Mouse (Mus musculus): ENCODE results near the gene Rpusd1. TPM values are rescaled to one million over a fixed set of nuclear protein-coding genes. Genes with fewer than 3 reads are reported as not detected.
A peak's percentile ranks its signal among the peaks of the same experiment; 100 is the strongest.

The Rpusd1 gene
- polyA plus RNA-seq, 1 experiment from 2014 or later, result 17.5 TPM

GRCm38 (mm10) chr17:25709994-25710393 is 17.5 kb upstream of the Rpusd1 start:
- WGBS, result 94% methylated on average over 2 of the region's 2 CpGs
- H3K4me1 ChIP-seq (ENCODE audit: control insufficient read depth, insufficient read depth, low read length), result no peaks in the 10 kb centered on the region
- no peak overlapping the region for H3K9ac ChIP-seq (ENCODE audit: low read length)
- H3K4me3 ChIP-seq (replicated peaks; ENCODE audit: low read length), result no peak overlapping the region
- no peaks in the 10 kb centered on the region for H3K27me3 ChIP-seq (ENCODE audit: control insufficient read depth, insufficient read depth, low read length)
- H3K36me3 ChIP-seq (ENCODE audit: control insufficient read depth, insufficient read depth, low read length), result no peaks in the 10 kb centered on the region
- H3K27ac ChIP-seq (ENCODE audit: low read length), result no peak overlapping the region
- no peak overlapping the region for H3K4me2 ChIP-seq (ENCODE audit: low read depth, low read length)
- no peaks in the 10 kb centered on the region for H3K9me3 ChIP-seq (replicated peaks; ENCODE audit: control insufficient read depth, low read length)
- ATAC-seq (ENCODE audit: insufficient read depth, low FRiP score), result no peak

- Histone ChIP-seq H3K4me1 (ENCODE audit: control insufficient read depth, insufficient read depth, low read length) (no peaks in the 10 kb centered on the region), H3K27ac (ENCODE audit: low read length) (no peak overlapping the region), H3K9me3 (replicated peaks; ENCODE audit: control insufficient read depth, low read length) (no peaks in the 10 kb centered on the region), H3K9ac (ENCODE audit: low read length) (no peak overlapping the region), H3K36me3 (ENCODE audit: control insufficient read depth, insufficient read depth, low read length) (no peaks in the 10 kb centered on the region), H3K4me2 (ENCODE audit: low read depth, low read length) (no peak overlapping the region), H3K27me3 (ENCODE audit: control insufficient read depth, insufficient read depth, low read length) (no peaks in the 10 kb centered on the region), H3K4me3 (replicated peaks; ENCODE audit: low read length) (no peak overlapping the region)
- 81% methylated on average over 4 of the region's 4 CpGs for WGBS
- no peak for ATAC-seq (ENCODE audit: insufficient read depth, low FRiP score)
Measured at GRCm38 (mm10) chr17:25711136-25711535, 16.3 kb upstream of the Rpusd1 start.

GRCm38 (mm10) chr17:25715627-25716026 is 11.8 kb upstream of the Rpusd1 start:
- ATAC-seq (ENCODE audit: insufficient read depth, low FRiP score), result no peak
- no peak overlapping the region for H3K27ac ChIP-seq (ENCODE audit: low read length)
- H3K9ac ChIP-seq (ENCODE audit: low read length), result no peak overlapping the region
- H3K9me3 ChIP-seq (replicated peaks; ENCODE audit: control insufficient read depth, low read length), result no peaks in the 10 kb centered on the region
- WGBS, result 51% methylated on average over 3 of the region's 3 CpGs
- no peak overlapping the region for H3K4me3 ChIP-seq (replicated peaks; ENCODE audit: low read length)
- peaks cover 7% of the 10 kb centered on the region; the same call in 1 of the 2 replicates for H3K4me1 ChIP-seq (ENCODE audit: control insufficient read depth, insufficient read depth, low read length)
- 0 out of 2 replicates have a peak, but pooled peaks cover 3% of the 10 kb centered on the region for H3K36me3 ChIP-seq (ENCODE audit: control insufficient read depth, insufficient read depth, low read length)
- no peak overlapping the region for H3K4me2 ChIP-seq (ENCODE audit: low read depth, low read length)
- H3K27me3 ChIP-seq (ENCODE audit: control insufficient read depth, insufficient read depth, low read length), result peaks cover 10% of the 10 kb centered on the region

GRCm38 (mm10) chr17:25716130-25716529 is 11.3 kb upstream of the Rpusd1 start:
- Histone ChIP-seq H3K4me3 (replicated peaks; ENCODE audit: low read length) (no peak overlapping the region), H3K9ac (ENCODE audit: low read length) (no peak overlapping the region), H3K27ac (ENCODE audit: low read length) (no peak overlapping the region), H3K4me1 (ENCODE audit: control insufficient read depth, insufficient read depth, low read length) (peaks cover 7% of the 10 kb centered on the region; the same call in 1 of the 2 replicates), H3K36me3 (ENCODE audit: control insufficient read depth, insufficient read depth, low read length) (0 out of 2 replicates have a peak, but pooled peaks cover 3% of the 10 kb centered on the region), H3K27me3 (ENCODE audit: control insufficient read depth, insufficient read depth, low read length) (peaks cover 10% of the 10 kb centered on the region), H3K4me2 (ENCODE audit: low read depth, low read length) (no peak overlapping the region), H3K9me3 (replicated peaks; ENCODE audit: control insufficient read depth, low read length) (no peaks in the 10 kb centered on the region)
- 8% methylated on average over 6 of the region's 6 CpGs for WGBS
- no peak for ATAC-seq (ENCODE audit: insufficient read depth, low FRiP score)

GRCm38 (mm10) chr17:25716711-25717637 is 10.5 kb upstream of the Rpusd1 start, which contains the start of gene Gng13:
Gene Gng13, plus strand, starts transcription at chr17:25717171.
- ATAC-seq (ENCODE audit: insufficient read depth, low FRiP score), result peak; percentile 30; the same call in 1 of the 2 replicates
- Histone ChIP-seq H3K4me3 (replicated peaks; ENCODE audit: low read length) (peak within 1 kb of the TSS; percentile 38), H3K27ac (ENCODE audit: low read length) (no peak within 1 kb of the TSS), H3K4me1 (ENCODE audit: control insufficient read depth, insufficient read depth, low read length) (peaks cover 7% of the 10 kb centered on the region; the same call in 1 of the 2 replicates), H3K9ac (ENCODE audit: low read length) (peak within 1 kb of the TSS; percentile 67), H3K4me2 (ENCODE audit: low read depth, low read length) (peak within 1 kb of the TSS; percentile 78), H3K27me3 (ENCODE audit: control insufficient read depth, insufficient read depth, low read length) (peaks cover 10% of the 10 kb centered on the region), H3K9me3 (replicated peaks; ENCODE audit: control insufficient read depth, low read length) (no peaks in the 10 kb centered on the region), H3K36me3 (ENCODE audit: control insufficient read depth, insufficient read depth, low read length) (0 out of 2 replicates have a peak, but pooled peaks cover 3% of the 10 kb centered on the region)
- 2% methylated on average over 45 of the region's 45 CpGs for WGBS

GRCm38 (mm10) chr17:25717691-25718090 is 9.8 kb upstream of the Rpusd1 start:
- no peaks in the 10 kb centered on the region for H3K9me3 ChIP-seq (replicated peaks; ENCODE audit: control insufficient read depth, low read length)
- 0 out of 2 replicates have a peak, but pooled peaks cover 7% of the 10 kb centered on the region for H3K36me3 ChIP-seq (ENCODE audit: control insufficient read depth, insufficient read depth, low read length)
- no peak overlapping the region for H3K27ac ChIP-seq (ENCODE audit: low read length)
- H3K4me1 ChIP-seq (ENCODE audit: control insufficient read depth, insufficient read depth, low read length), result peaks cover 7% of the 10 kb centered on the region; the same call in 1 of the 2 replicates
- H3K4me2 ChIP-seq (ENCODE audit: low read depth, low read length), result peak overlapping the region; percentile 78
- peaks cover 10% of the 10 kb centered on the region for H3K27me3 ChIP-seq (ENCODE audit: control insufficient read depth, insufficient read depth, low read length)
- ATAC-seq (ENCODE audit: insufficient read depth, low FRiP score), result no peak
- H3K4me3 ChIP-seq (replicated peaks; ENCODE audit: low read length), result peak overlapping the region; percentile 38
- 14% methylated on average over 6 of the region's 6 CpGs for WGBS
- H3K9ac ChIP-seq (ENCODE audit: low read length), result peak overlapping the region; percentile 67

- H3K9ac ChIP-seq (ENCODE audit: low read length), result no peak overlapping the region
- H3K4me3 ChIP-seq (replicated peaks; ENCODE audit: low read length), result no peak overlapping the region
- 0 out of 2 replicates have a peak, but pooled peaks cover 8% of the 10 kb centered on the region for H3K36me3 ChIP-seq (ENCODE audit: control insufficient read depth, insufficient read depth, low read length)
- no peak overlapping the region for H3K27ac ChIP-seq (ENCODE audit: low read length)
- H3K4me1 ChIP-seq (ENCODE audit: control insufficient read depth, insufficient read depth, low read length), result peaks cover 11% of the 10 kb centered on the region; the same call in 1 of the 2 replicates
- 90% methylated on average over 5 of the region's 5 CpGs for WGBS
- H3K9me3 ChIP-seq (replicated peaks; ENCODE audit: control insufficient read depth, low read length), result no peaks in the 10 kb centered on the region
- no peak overlapping the region for H3K4me2 ChIP-seq (ENCODE audit: low read depth, low read length)
- peaks cover 10% of the 10 kb centered on the region for H3K27me3 ChIP-seq (ENCODE audit: control insufficient read depth, insufficient read depth, low read length)
- ATAC-seq (ENCODE audit: insufficient read depth, low FRiP score), result no peak
Measured at GRCm38 (mm10) chr17:25721476-25721875, 6.0 kb upstream of the Rpusd1 start.

- Histone ChIP-seq H3K36me3 (ENCODE audit: control insufficient read depth, insufficient read depth, low read length) (0 out of 2 replicates have a peak, but pooled peaks cover 8% of the 10 kb centered on the region), H3K27ac (ENCODE audit: low read length) (no peak overlapping the region), H3K4me3 (replicated peaks; ENCODE audit: low read length) (no peak overlapping the region), H3K4me2 (ENCODE audit: low read depth, low read length) (no peak overlapping the region), H3K9ac (ENCODE audit: low read length) (no peak overlapping the region), H3K9me3 (replicated peaks; ENCODE audit: control insufficient read depth, low read length) (no peaks in the 10 kb centered on the region), H3K4me1 (ENCODE audit: control insufficient read depth, insufficient read depth, low read length) (peaks cover 14% of the 10 kb centered on the region), H3K27me3 (ENCODE audit: control insufficient read depth, insufficient read depth, low read length) (no peaks in the 10 kb centered on the region)
- 93% methylated on average over 19 of the region's 19 CpGs for WGBS
- ATAC-seq (ENCODE audit: insufficient read depth, low FRiP score), result no peak
Measured at GRCm38 (mm10) chr17:25723470-25723869, 4.0 kb upstream of the Rpusd1 start.

GRCm38 (mm10) chr17:25723919-25724318 is 3.6 kb upstream of the Rpusd1 start:
- Histone ChIP-seq H3K4me1 (ENCODE audit: control insufficient read depth, insufficient read depth, low read length) (peaks cover 16% of the 10 kb centered on the region), H3K36me3 (ENCODE audit: control insufficient read depth, insufficient read depth, low read length) (0 out of 2 replicates have a peak, but pooled peaks cover 8% of the 10 kb centered on the region), H3K27ac (ENCODE audit: low read length) (no peak overlapping the region), H3K27me3 (ENCODE audit: control insufficient read depth, insufficient read depth, low read length) (no peaks in the 10 kb centered on the region), H3K9me3 (replicated peaks; ENCODE audit: control insufficient read depth, low read length) (no peaks in the 10 kb centered on the region), H3K4me2 (ENCODE audit: low read depth, low read length) (no peak overlapping the region), H3K9ac (ENCODE audit: low read length) (no peak overlapping the region), H3K4me3 (replicated peaks; ENCODE audit: low read length) (no peak overlapping the region)
- 82% methylated on average over 7 of the region's 7 CpGs for WGBS
- no peak for ATAC-seq (ENCODE audit: insufficient read depth, low FRiP score)

All from stomach, embryonic 16.5 days (tissue).